Mouse (Mus musculus) large intestine, adult 2 months (tissue): Measurements from ENCODE around the gene Iltifb. TPM values are rescaled to one million over a fixed set of nuclear protein-coding genes. Genes with fewer than 3 reads are reported as not detected.
"Not testable (repeated sequence)": the region's sequence is repeated elsewhere in the genome, so short reads cannot be mapped to it uniquely, and the experiment has no call there.

Source experiments
- DNase-seq: peaks from one replicate; pipeline ENCODE4 v3.0.0-alpha.2; 2012; ENCODE audit warnings: low read depth, low spot score
- WGBS: fragments of 180-500 bp; shearing (Covaris S2); methylation state at CpG from one replicate; pipeline ENCODE4 v1.1.7; 2018; 5-methylcytosine and 5-hydroxymethylcytosine counted together
- polyA plus RNA-seq: library from polyadenylated mRNA; depleted of rRNA; stranded (reverse); fragments of >200 nt; gene quantifications from 2 replicates; pipeline ENCODE4 v1.2.3, GENCODE M21; 2012; rRNA removed

The Iltifb gene
- not detected in 2 replicates for polyA plus RNA-seq

DNA sequence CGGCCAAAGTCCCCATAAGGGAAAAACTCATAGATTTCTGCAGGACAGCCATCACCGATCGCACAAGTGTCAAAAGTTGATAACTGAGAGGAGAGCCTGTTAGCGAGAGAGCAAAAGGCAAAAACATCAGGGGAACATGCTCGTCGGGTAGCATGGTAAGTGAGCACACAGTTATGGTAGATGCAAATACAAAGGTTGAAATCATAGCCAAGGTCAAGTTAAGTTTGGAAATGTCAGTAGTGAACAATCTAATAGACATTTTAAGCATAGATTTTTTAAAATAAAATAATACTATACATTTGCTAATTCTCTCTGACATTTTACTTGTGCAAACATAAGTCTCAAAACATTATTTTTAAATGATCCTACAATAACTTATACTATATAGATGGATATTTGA, at the start of gene Iltifb:
TSS of gene Iltifb (minus strand) at position 101 of the 400 bp plus-strand sequence.
- no peak for DNase-seq
- 97% methylated on average over 6 of the region's 6 CpGs for WGBS

DNA sequence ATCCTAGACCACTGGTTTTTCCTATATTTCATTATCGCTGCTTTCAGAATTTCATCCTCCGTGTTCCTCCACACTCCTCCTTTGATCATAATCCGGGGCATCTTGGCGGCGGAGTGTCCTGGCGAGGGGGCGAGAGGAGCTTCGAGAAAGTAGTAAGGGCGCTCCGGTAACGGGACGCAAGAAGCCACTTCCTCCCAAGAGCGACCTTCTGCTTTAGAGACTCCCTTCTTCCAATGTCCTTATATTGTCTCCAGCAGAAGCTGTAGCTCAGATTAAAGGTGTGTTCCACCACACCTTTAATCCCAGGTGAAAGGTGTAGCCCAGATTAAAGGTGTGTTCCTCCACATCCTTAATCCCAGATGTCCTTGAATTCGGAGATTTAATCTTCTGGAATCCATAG, 48.3 kb upstream of the Iltifb start, which contains the start of gene Gm9046:
TSS of gene Gm9046 (minus strand) at position 101 of the 400 bp plus-strand sequence.
- no CpG with 5 or more reads among the region's 14 CpGs for WGBS
- not testable (repeated sequence) for DNase-seq

DNA sequence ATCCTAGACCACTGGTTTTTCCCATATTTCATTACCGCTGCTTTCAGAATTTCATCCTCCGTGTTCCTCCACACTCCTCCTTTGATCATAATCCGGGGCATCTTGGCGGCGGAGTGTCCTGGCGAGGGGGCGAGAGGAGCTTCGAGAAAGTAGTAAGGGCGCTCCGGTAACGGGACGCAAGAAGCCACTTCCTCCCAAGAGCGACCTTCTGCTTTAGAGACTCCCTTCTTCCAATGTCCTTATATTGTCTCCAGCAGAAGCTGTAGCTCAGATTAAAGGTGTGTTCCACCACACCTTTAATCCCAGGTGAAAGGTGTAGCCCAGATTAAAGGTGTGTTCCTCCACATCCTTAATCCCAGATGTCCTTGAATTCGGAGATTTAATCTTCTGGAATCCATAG, 42.9 kb upstream of the Iltifb start, which contains the start of gene Gm9045:
TSS of gene Gm9045 (minus strand) at position 101 of the 400 bp plus-strand sequence.
- no CpG with 5 or more reads among the region's 14 CpGs for WGBS
- not testable (repeated sequence) for DNase-seq

DNA sequence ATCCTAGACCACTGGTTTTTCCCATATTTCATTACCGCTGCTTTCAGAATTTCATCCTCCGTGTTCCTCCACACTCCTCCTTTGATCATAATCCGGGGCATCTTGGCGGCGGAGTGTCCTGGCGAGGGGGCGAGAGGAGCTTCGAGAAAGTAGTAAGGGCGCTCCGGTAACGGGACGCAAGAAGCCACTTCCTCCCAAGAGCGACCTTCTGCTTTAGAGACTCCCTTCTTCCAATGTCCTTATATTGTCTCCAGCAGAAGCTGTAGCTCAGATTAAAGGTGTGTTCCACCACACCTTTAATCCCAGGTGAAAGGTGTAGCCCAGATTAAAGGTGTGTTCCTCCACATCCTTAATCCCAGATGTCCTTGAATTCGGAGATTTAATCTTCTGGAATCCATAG, 37.5 kb upstream of the Iltifb start, which contains the start of gene Gm9044:
TSS of gene Gm9044 (minus strand) at position 101 of the 400 bp plus-strand sequence.
- WGBS: no CpG with 5 or more reads among the region's 14 CpGs
- not testable (repeated sequence) for DNase-seq

DNA sequence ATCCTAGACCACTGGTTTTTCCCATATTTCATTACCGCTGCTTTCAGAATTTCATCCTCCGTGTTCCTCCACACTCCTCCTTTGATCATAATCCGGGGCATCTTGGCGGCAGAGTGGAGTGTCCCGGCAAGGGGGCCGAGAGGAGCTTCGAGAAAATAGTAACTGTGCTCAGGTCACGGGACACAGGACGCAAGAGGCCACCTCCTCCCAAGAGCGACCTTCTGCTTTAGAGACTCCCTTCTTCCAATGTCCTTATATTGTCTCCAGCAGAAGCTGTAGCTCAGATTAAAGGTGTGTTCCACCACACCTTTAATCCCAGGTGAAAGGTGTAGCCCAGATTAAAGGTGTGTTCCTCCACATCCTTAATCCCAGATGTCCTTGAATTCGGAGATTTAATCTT, 32.0 kb upstream of the Iltifb start, which contains the start of gene Gm9040:
TSS of gene Gm9040 (minus strand) at position 101 of the 400 bp plus-strand sequence.
- not testable (repeated sequence) for DNase-seq
- WGBS: no CpG with 5 or more reads among the region's 11 CpGs

DNA sequence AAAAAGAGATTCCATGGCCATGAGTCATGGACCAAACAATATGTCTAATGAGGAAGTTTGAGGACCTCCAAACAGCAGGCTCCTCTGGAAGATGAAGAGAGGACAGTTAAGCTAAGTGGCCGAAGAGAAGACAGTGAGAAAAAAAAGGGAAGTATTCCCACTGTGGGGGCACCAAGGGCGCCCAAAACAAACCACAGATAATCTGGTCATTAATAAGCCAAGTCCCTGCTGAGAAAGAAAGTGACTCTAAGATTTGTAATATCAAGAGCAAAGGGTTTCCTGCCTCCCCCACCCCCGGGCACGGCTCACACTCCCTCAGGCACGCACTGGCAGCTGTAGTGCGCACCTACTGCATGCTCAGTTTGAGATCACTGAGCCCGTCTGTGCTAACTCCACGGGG, 24.2 kb upstream of the Iltifb start:
- no peak for DNase-seq
- WGBS: 77% methylated on average over 8 of the region's 8 CpGs

DNA sequence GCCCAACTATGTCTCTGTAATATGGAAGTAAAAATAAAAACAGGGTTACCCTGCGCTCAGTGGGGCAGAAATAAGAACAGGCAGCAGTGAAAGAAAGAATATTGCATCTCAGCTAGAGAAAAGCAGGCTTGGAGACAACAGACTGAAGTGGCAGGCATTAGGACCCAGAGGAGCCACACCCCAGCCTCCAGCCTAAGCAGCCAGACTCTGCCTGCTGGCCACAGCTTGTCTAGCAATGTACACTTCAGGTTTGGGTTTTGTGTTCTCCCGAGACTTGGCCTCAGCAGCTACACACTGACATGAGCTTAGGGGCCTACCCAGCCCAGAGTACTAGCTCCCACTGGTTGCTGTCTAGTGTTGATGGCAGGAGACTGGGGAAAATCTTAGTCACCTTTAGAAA, 7.3 kb upstream of the Iltifb start:
- 37% methylated on average over 2 of the region's 2 CpGs for WGBS
- DNase-seq: not testable (repeated sequence)

DNA sequence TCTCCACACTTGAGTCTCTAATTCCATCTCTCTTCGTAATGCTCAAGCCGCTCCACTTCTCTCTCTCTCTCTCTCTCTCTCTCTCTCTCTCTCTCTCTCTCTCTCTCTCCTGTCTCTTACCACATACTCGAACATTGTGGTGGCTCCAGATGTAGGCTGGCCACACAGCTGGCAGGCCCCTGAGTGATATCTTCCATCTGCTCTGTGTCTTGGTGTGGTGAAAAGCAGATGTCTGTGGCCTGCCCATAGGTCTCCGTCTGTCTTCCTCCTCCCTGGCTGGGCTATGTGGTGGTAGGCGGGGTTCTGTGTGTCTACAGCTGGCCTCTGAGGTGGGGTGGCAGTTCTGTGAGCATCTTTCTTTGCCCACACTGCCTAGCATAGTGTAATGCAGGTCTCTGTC, 11.8 kb downstream of the Iltifb start:
- not testable (repeated sequence) for DNase-seq
- WGBS: 85% methylated on average over 2 of the region's 5 CpGs

DNA sequence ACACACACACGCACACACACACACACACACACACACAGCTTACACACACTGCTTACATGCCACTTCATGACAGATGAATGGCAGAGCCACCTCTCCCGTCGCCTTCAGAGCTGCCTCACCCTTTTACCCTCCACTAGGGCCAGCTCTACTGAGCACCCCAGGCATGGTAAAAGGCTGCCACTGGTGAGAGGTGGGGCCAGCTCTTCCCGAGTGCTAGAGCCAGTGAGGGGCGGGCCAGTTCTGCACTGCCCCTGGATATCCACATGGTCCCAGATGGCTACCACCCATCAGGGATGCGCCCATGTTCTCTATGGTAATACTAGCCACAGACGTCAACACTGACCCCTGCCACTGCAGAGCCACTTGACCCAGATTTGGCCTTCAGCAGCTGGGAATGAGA, 12.3 kb downstream of the Iltifb start:
- DNase-seq: not testable (repeated sequence)
- 76% methylated on average over 6 of the region's 7 CpGs for WGBS

DNA sequence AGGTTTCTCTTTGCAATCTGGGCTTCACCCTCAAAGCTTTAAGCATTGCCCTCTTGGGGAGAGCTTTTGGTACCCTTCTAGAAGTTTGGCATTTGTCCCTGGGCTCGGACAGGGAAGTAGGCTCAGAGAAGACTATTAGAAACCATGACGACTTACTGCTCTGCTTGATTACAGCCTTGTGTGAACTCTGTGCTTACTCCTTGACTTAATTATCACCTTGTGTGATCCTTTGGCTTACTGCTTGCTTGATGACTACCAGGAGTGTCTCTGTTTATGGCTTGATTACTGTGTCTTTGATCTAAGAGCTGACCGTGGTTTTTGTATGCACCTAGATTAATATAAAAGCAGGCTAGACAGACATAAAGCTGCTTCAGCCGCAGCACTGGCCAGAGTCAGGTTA, 16.8 kb downstream of the Iltifb start:
- no CpG with 5 or more reads among the region's 4 CpGs for WGBS
- DNase-seq: not testable (repeated sequence)

DNA sequence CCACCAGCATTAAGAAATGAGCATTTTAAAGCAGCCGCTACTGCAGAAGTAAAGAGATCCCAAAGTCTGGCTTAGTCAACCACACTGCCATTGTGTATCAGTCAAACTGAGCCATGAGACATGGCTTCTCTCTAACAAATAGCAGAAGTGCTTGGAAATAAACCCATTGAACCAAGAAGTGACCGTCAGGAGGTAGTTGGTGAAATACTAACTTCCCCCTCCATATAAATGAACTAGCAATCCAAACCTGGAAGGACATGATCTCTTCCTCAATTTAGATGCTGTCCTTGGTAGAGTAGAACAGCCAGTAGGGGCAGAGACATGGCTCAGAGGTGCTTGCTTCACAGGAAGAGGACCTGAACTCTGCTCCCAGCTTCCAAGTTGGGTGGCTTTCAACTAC, 23.4 kb downstream of the Iltifb start:
- DNase-seq: not testable (repeated sequence)
- 100% methylated on average over 1 of the region's 2 CpGs for WGBS

DNA sequence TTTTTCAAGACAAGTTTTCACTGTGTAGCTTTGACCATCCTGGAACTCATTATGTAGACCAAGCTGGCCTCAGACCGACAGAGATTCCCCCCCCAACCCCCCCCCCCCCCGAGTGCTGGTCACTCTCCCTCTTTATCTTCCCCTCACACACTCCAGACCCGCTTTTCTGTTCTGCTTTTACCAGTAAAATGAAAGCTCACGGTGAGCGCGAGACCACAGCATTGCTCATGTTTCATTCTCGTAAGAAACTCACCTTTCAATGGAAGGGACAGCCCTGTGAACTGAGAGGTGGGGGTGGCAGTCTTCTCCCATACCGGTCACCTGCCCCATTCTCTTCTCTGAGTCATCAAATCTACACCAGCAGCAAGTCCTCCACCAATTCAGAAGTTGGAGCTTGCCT, 26.0 kb downstream of the Iltifb start:
- WGBS: 50% methylated on average over 3 of the region's 8 CpGs
- DNase-seq: not testable (repeated sequence)

DNA sequence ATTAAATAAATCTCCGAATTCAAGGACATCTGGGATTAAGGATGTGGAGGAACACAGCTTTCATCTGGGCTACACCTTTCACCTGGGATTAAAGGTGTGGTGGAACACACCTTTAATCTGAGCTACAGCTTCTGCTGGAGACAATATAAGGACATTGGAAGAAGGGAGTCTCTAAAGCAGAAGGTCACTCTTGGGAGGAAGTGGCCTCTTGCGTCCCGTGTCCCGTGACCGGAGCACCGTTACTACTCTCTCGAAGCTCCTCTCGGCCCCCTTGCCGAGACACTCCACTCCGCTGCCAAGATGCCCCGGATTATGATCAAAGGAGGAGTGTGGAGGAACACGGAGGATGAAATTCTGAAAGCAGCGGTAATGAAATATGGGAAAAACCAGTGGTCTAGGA, 36.5 kb downstream of the Iltifb start, which contains the start of gene Gm32802:
TSS of gene Gm32802 (plus strand) at position 301 of the 400 bp plus-strand sequence.
- DNase-seq: not testable (repeated sequence)
- no CpG with 5 or more reads among the region's 13 CpGs for WGBS

DNA sequence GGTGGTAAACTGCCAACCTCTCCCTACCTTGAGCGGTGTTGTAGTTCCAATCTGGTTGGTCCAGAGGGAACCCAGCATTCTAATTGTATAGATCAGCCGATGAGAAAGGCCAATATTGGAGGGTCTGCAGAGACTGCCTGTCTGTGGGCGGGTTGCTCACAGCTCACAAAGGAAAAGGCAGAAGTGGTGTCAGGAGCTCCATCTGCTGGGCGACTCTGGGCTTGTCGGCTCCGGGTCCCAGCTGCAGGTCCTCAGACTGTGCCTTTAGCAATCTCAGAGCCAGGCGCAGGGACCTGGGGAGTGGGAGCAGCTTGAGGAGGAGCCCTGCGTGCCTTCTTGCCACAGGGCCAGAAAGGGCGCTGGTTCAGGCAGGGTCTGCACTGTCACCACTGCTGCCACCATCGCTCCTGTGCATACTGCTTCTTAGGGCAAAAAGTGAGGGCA, 44.0 kb downstream of the Iltifb start:
- DNase-seq: no peak
- WGBS: 33% methylated on average over 10 of the region's 10 CpGs

DNA sequence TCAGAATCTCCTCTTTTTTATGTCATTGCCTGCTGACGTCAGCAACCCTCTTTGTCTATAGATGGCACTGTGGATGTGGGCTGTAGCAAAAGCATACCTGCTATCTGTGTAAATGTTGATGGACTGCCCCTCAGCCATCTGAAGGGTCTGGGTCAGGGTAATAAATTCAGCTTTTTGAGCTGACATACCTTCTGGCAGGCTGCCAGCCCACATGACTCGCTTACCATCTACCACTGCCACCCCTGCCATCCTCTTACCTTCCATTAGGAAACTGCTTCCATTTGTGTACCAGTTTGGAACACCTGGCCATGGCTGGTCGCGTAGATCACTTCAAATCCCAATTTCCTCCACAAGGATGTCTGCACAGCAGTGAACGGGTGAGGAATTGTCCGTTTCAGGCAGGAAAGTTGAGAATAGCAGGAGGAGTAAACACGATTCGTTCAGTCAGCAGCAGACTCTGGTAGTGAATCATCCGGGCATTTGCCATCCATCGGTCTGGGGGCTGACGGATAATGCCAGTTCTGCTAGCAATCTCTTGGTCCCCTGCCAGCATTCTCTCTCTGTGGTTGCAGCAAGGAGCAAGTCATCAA, 45.7 kb downstream of the Iltifb start:
- not testable (repeated sequence) for DNase-seq
- WGBS: 62% methylated on average over 11 of the region's 11 CpGs

DNA sequence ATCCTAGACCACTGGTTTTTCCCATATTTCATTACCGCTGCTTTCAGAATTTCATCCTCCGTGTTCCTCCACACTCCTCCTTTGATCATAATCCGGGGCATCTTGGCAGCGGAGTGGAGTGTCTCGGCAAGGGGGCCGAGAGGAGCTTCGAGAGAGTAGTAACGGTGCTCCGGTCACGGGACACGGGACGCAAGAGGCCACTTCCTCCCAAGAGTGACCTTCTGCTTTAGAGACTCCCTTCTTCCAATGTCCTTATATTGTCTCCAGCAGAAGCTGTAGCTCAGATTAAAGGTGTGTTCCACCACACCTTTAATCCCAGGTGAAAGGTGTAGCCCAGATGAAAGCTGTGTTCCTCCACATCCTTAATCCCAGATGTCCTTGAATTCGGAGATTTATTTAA, 54.2 kb downstream of the Iltifb start, which contains the start of gene Gm32717:
TSS of gene Gm32717 (minus strand) at position 101 of the 400 bp plus-strand sequence.
- whole genome bisulfite sequencing: no CpG with 5 or more reads among the region's 13 CpGs

More for the DNA sequence above, 54.2 kb downstream of the Iltifb start, which contains the start of gene Gm32717:
- DNase-seq: not testable (repeated sequence)

Other genes starting within 250 kb of the Iltifb start
- gene Mdm1, start 153.2 kb downstream of the Iltifb start, polyA plus RNA-seq: 1.7 and 2.3 TPM in 2 replicates
- gene Il22, start 90.1 kb downstream of the Iltifb start, polyA plus RNA-seq: 0.10 and 1.0 TPM in 2 replicates
- not detected in 2 replicates for gene Gm32717, start 54.3 kb downstream of the Iltifb start, polyA plus RNA-seq
- gene Gm32802, start 36.4 kb downstream of the Iltifb start, polyA plus RNA-seq: not detected in 2 replicates
- gene Gm9040, start 31.9 kb upstream of the Iltifb start, polyA plus RNA-seq: not detected in 2 replicates
- gene Gm9044, start 37.4 kb upstream of the Iltifb start, polyA plus RNA-seq: not detected in 2 replicates
- 0.05 TPM in 1 of 2 replicates, not detected in the other for gene Gm9045, start 42.8 kb upstream of the Iltifb start, polyA plus RNA-seq
- not detected in 2 replicates for gene Gm9046, start 48.2 kb upstream of the Iltifb start, polyA plus RNA-seq
- gene Gm9048, start 53.6 kb upstream of the Iltifb start, polyA plus RNA-seq: not detected in 2 replicates
- gene Gm9049, start 59.1 kb upstream of the Iltifb start, polyA plus RNA-seq: 0.05 TPM in 1 of 2 replicates, not detected in the other
- 0.18 and 0.87 TPM in 2 replicates for gene Ifng, start 146.0 kb upstream of the Iltifb start, polyA plus RNA-seq